In genomic region chr3:67144952-67145351, GRCm38 (mm10) we compare ENCODE assay signal across 18 mouse cellular contexts.
DNase-seq lines count a peak whose midpoint lies in the region; ATAC-seq lines count a peak whose summit lies in the region.
"Had no signal": no experiment of that assay in that cellular context is flagged by ENCODE, and none has a peak within 500 bp of the region (broad histone marks: within the 10 kb centered on the region; RNA-seq: fewer than 3 reads in every experiment).

No protein-coding gene starts in this region.

- DNase-seq in 416B (ENCODE audit: low read depth): peak; percentile 73
- no peak for DNase-seq in heart, postnatal 4 days
- no peak for DNase-seq in frontal cortex, postnatal 14 days (ENCODE audit: low spot score in 2 of 2)
- DNase-seq: adrenal gland, adult 8-10 months; adrenal gland, postnatal 14 days; adrenal gland, postnatal 36 days; cerebellum, adult 11-12 months; cerebellum, adult 2 months; cerebellum, adult 9-10 months; cerebellum, postnatal 10 days; cerebellum, postnatal 25 days; forebrain, postnatal 0 days had no signal

- ATAC-seq in granulocyte monocyte progenitor cell, adult 5-6 weeks (replicated peaks; ENCODE audit: poor library complexity, severe bottlenecking): peak; percentile 85
- ATAC-seq in megakaryocyte progenitor cell, adult 5-6 weeks (replicated peaks; ENCODE audit: poor library complexity): peak; percentile 82
- ATAC-seq: activated CD4-positive, CD25-positive, alpha-beta regulatory T cell, adult 4 months; forebrain, embryonic 13.5 days; forebrain, embryonic 15.5 days; forebrain, postnatal 0 days; Patski had no signal
